10 mouse cellular contexts compared by ENCODE assay signal in the genomic region with DNA sequence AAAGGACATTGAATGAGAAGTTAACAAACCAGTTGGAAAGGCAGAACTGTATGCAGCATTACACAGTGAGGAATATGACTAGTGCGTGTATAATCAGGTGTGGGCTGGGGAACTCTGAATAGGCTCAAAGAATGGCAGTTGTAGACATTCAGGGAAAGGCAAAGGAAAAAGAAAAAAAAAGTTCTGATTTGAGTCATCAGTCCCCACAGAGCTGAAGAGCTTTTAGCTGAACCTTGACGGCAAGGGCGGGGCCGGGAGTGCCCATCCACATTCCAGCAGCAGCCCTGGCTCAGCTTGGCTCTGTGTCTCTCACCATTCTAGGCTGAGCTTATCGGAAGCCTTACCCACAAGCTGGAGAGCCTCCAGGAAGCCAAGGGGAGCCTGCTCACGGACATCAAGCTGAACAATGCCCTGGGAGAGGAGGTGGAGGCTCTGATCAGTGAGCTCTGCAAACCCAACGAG.
A peak's percentile ranks its signal among the peaks of the same experiment; 100 is the strongest.
DNase-seq lines count a peak whose midpoint lies in the region; ATAC-seq and TF ChIP-seq lines count a peak whose summit lies in the region.
"Had no signal": no experiment of that assay in that cellular context is flagged by ENCODE, and none has a peak within 500 bp of the region (broad histone marks: within the 10 kb centered on the region; RNA-seq: fewer than 3 reads in every experiment).

No protein-coding gene starts in this region.

- no peak overlapping the region for H3K9ac ChIP-seq in forebrain, embryonic 16.5 days (replicated peaks; ENCODE audit: low read depth, low read length)
- H3K9ac ChIP-seq in midbrain, embryonic 11.5 days (ENCODE audit: low read length), result no peak overlapping the region
- no peak overlapping the region for H3K9ac ChIP-seq in kidney, embryonic 14.5 days (ENCODE audit: low read depth, low read length)
- H3K9ac ChIP-seq: liver, embryonic 13.5 days had no signal

- H3K9me3 ChIP-seq in forebrain, embryonic 10.5 days, result no peaks in the 10 kb centered on the region
- no peaks in the 10 kb centered on the region for H3K9me3 ChIP-seq in forebrain, embryonic 16.5 days (ENCODE audit: control insufficient read depth, low read length)
- no peaks in the 10 kb centered on the region for H3K9me3 ChIP-seq in midbrain, embryonic 11.5 days (ENCODE audit: control insufficient read depth, low read length)
- no peaks in the 10 kb centered on the region for H3K9me3 ChIP-seq in kidney, embryonic 14.5 days (ENCODE audit: control insufficient read depth, low read length)
- H3K9me3 ChIP-seq: liver, embryonic 13.5 days had no signal

- no peaks in the 10 kb centered on the region for H3K27me3 ChIP-seq in forebrain, embryonic 10.5 days (ENCODE audit: poor library complexity, severe bottlenecking)
- H3K27me3 ChIP-seq in forebrain, embryonic 16.5 days (replicated peaks; ENCODE audit: control insufficient read depth, insufficient read depth, low read length), result no peaks in the 10 kb centered on the region
- no peaks in the 10 kb centered on the region for H3K27me3 ChIP-seq in small intestine, adult 2 months (ENCODE audit: control insufficient read depth, insufficient read depth, low read length)
- H3K27me3 ChIP-seq in midbrain, embryonic 11.5 days (ENCODE audit: control insufficient read depth, insufficient read depth, low read length), result no peaks in the 10 kb centered on the region
- no peaks in the 10 kb centered on the region for H3K27me3 ChIP-seq in kidney, embryonic 14.5 days (ENCODE audit: control insufficient read depth, insufficient read depth, low read length)
- H3K27me3 ChIP-seq: liver, embryonic 13.5 days had no signal

- H3K36me3 ChIP-seq in forebrain, embryonic 10.5 days (replicated peaks), result peaks cover 96% of the 10 kb centered on the region
- no peaks in the 10 kb centered on the region for H3K36me3 ChIP-seq in forebrain, embryonic 16.5 days (ENCODE audit: control insufficient read depth, insufficient read depth)
- peaks cover 83% of the 10 kb centered on the region for H3K36me3 ChIP-seq in small intestine, adult 2 months (ENCODE audit: control insufficient read depth, insufficient read depth, low read length)
- peaks cover 16% of the 10 kb centered on the region for H3K36me3 ChIP-seq in midbrain, embryonic 11.5 days (ENCODE audit: control insufficient read depth, insufficient read depth, low read length)
- peaks cover 38% of the 10 kb centered on the region for H3K36me3 ChIP-seq in kidney, embryonic 14.5 days (ENCODE audit: control insufficient read depth, insufficient read depth, low read length)
- H3K36me3 ChIP-seq: liver, embryonic 13.5 days had no signal

- H3K27ac ChIP-seq in forebrain, embryonic 10.5 days, result peak overlapping the region; percentile 25; the same call in 1 of the 2 replicates
- no peak overlapping the region for H3K27ac ChIP-seq in forebrain, embryonic 16.5 days (ENCODE audit: low read length)
- H3K27ac ChIP-seq in embryonic fibroblast, embryonic 13.5 days (ENCODE audit: insufficient read depth, low read length), result 0 out of 2 replicates have a peak overlapping the region, but pooled peaks have one; percentile 3
- H3K27ac ChIP-seq in small intestine, adult 2 months (ENCODE audit: insufficient read depth, low read depth, low read length), result peak overlapping the region; percentile 17; the same call in 1 of the 2 replicates
- H3K27ac ChIP-seq in midbrain, embryonic 11.5 days (ENCODE audit: low read depth, low read length), result no peak overlapping the region
- H3K27ac ChIP-seq in kidney, embryonic 14.5 days (ENCODE audit: low read depth, low read length), result no peak overlapping the region
- H3K27ac ChIP-seq: liver, embryonic 13.5 days had no signal

- no peak overlapping the region for H3K4me2 ChIP-seq in forebrain, embryonic 16.5 days (ENCODE audit: low read length)
- H3K4me2 ChIP-seq in midbrain, embryonic 11.5 days, result no peak overlapping the region
- H3K4me2 ChIP-seq in kidney, embryonic 14.5 days (replicated peaks; ENCODE audit: low read depth, low read length), result no peak overlapping the region
- H3K4me2 ChIP-seq: liver, embryonic 13.5 days had no signal

- no peak for ATAC-seq in forebrain, embryonic 16.5 days
- no peak for ATAC-seq in midbrain, embryonic 11.5 days (ENCODE audit: low FRiP score)
- no peak; the same call in 1 of the 2 replicates for ATAC-seq in kidney, embryonic 14.5 days (ENCODE audit: low FRiP score, low TSS enrichment)

- no peak for TF ChIP-seq CTCF in embryonic fibroblast, embryonic 13.5 days (IDR thresholded peaks at IDR 0.05; ENCODE audit: borderline replicate concordance, insufficient read depth, low read length)
- TF ChIP-seq CTCF in small intestine, adult 2 months (IDR thresholded peaks at IDR 0.05; ENCODE audit: extremely low read depth, insufficient read length, insufficient replicate concordance, low read depth, low read length), result no peak

- TF ChIP-seq POLR2A in embryonic fibroblast, embryonic 13.5 days (IDR thresholded peaks at IDR 0.05; ENCODE audit: low read depth, low read length), result no peak
- no peak for TF ChIP-seq POLR2A in small intestine, adult 2 months (IDR thresholded peaks at IDR 0.05; ENCODE audit: low read depth, low read length)

- no peak for DNase-seq in forebrain, embryonic 10.5 days (ENCODE audit: extremely low spot score, low spot score)
- DNase-seq in heart, postnatal 4 days, result peak; percentile 85
- no peak for DNase-seq in midbrain, embryonic 11.5 days (ENCODE audit: low spot score, missing footprints)
- DNase-seq in yolk sac, embryonic 10.5 days (ENCODE audit: low spot score), result no peak
- DNase-seq: liver, embryonic 13.5 days; spleen, adult 18-20 months had no signal

- WGBS in forebrain, embryonic 10.5 days, result 82% methylated on average over 7 of the region's 7 CpGs
- WGBS in forebrain, embryonic 16.5 days, result 68% methylated on average over 7 of the region's 7 CpGs
- 23% methylated on average over 7 of the region's 7 CpGs for WGBS in small intestine, adult 2 months
- 80% methylated on average over 7 of the region's 7 CpGs for WGBS in midbrain, embryonic 11.5 days
- WGBS in kidney, embryonic 14.5 days, result 84% methylated on average over 7 of the region's 7 CpGs

- peaks cover 15% of the 10 kb centered on the region for H3K4me1 ChIP-seq in forebrain, embryonic 10.5 days
- peaks cover 7% of the 10 kb centered on the region for H3K4me1 ChIP-seq in forebrain, embryonic 16.5 days (replicated peaks; ENCODE audit: control insufficient read depth, insufficient read depth, low read length)
- H3K4me1 ChIP-seq in embryonic fibroblast, embryonic 13.5 days (ENCODE audit: control insufficient read depth, insufficient read depth, low read length), result peaks cover 10% of the 10 kb centered on the region
- peaks cover 7% of the 10 kb centered on the region; the same call in 1 of the 2 replicates for H3K4me1 ChIP-seq in small intestine, adult 2 months (ENCODE audit: control insufficient read depth, insufficient read depth, insufficient read length, low read length)
- H3K4me1 ChIP-seq in midbrain, embryonic 11.5 days (ENCODE audit: control insufficient read depth, insufficient read depth, low read length), result no peaks in the 10 kb centered on the region
- H3K4me1 ChIP-seq in kidney, embryonic 14.5 days (ENCODE audit: control insufficient read depth, insufficient read depth, low read length), result no peaks in the 10 kb centered on the region
- H3K4me1 ChIP-seq: liver, embryonic 13.5 days had no signal

- no peak overlapping the region for H3K4me3 ChIP-seq in forebrain, embryonic 10.5 days
- no peak overlapping the region for H3K4me3 ChIP-seq in forebrain, embryonic 16.5 days (replicated peaks; ENCODE audit: low read length)
- no peak overlapping the region for H3K4me3 ChIP-seq in embryonic fibroblast, embryonic 13.5 days (ENCODE audit: insufficient read depth, low read length)
- no peak overlapping the region for H3K4me3 ChIP-seq in small intestine, adult 2 months (ENCODE audit: low read depth, low read length)
- no peak overlapping the region for H3K4me3 ChIP-seq in midbrain, embryonic 11.5 days (ENCODE audit: low read depth, low read length)
- H3K4me3 ChIP-seq in kidney, embryonic 14.5 days (ENCODE audit: low read length), result no peak overlapping the region
- H3K4me3 ChIP-seq: liver, embryonic 13.5 days had no signal

Comparison
In these comparisons a context has a peak if more than half of its experiments do, and no peak if none do; other contexts are left out.
1. H3K27ac ChIP-seq: peak in forebrain, embryonic 10.5 days (single experiment), embryonic fibroblast, embryonic 13.5 days (single experiment) and small intestine, adult 2 months (single experiment); none in forebrain, embryonic 16.5 days (single experiment), midbrain, embryonic 11.5 days (single experiment) and kidney, embryonic 14.5 days (single experiment).